Mouse (Mus musculus) heart, adult 11 months (tissue): ENCODE measurements around the gene Arhgef10l.
"Not testable (repeated sequence)": the region's sequence is repeated elsewhere in the genome, so short reads cannot be mapped to it uniquely, and the experiment has no call there.

Experiments used
- DNase-seq: peaks from one replicate; pipeline ENCODE4 v3.0.0; 2022

The Arhgef10l gene

GRCm38 (mm10) chr4:140605247-140605646 is 60.6 kb downstream of the Arhgef10l start:
- no peak for DNase-seq

- no peak for DNase-seq
These were observed 61.3 kb downstream of the Arhgef10l start for GRCm38 (mm10) chr4:140604541-140604940.

GRCm38 (mm10) chr4:140602022-140602421 is 63.8 kb downstream of the Arhgef10l start:
- DNase-seq, result no peak

- peak; percentile 86 for DNase-seq
These were observed 64.7 kb downstream of the Arhgef10l start for GRCm38 (mm10) chr4:140601153-140601552.

- peak; percentile 87 for DNase-seq
These were observed 67.0 kb downstream of the Arhgef10l start for GRCm38 (mm10) chr4:140598846-140599245.

- no peak for DNase-seq
These were observed 67.9 kb downstream of the Arhgef10l start for GRCm38 (mm10) chr4:140597928-140598327.

- no peak for DNase-seq
These were observed 68.4 kb downstream of the Arhgef10l start for GRCm38 (mm10) chr4:140597378-140597777.

- DNase-seq, result no peak
These were observed 71.9 kb downstream of the Arhgef10l start for GRCm38 (mm10) chr4:140593771-140594505.

- no peak for DNase-seq
These were observed 72.6 kb downstream of the Arhgef10l start for GRCm38 (mm10) chr4:140592990-140593770.

GRCm38 (mm10) chr4:140592217-140592759 is 73.5 kb downstream of the Arhgef10l start:
- peak; percentile 97 for DNase-seq

GRCm38 (mm10) chr4:140586478-140586877 is 79.3 kb downstream of the Arhgef10l start:
- DNase-seq, result no peak

GRCm38 (mm10) chr4:140584240-140584639 is 81.6 kb downstream of the Arhgef10l start:
- DNase-seq, result peak; percentile 94

GRCm38 (mm10) chr4:140582390-140583088 is 83.3 kb downstream of the Arhgef10l start:
- DNase-seq, result peak; percentile 92

GRCm38 (mm10) chr4:140581730-140582389 is 84.0 kb downstream of the Arhgef10l start:
- peak; percentile 99 for DNase-seq

- peak; percentile 94 for DNase-seq
These were observed 84.5 kb downstream of the Arhgef10l start for GRCm38 (mm10) chr4:140581341-140581729.

- peak; percentile 94 for DNase-seq
These were observed 84.9 kb downstream of the Arhgef10l start for GRCm38 (mm10) chr4:140580866-140581265.

- no peak for DNase-seq
These were observed 86.2 kb downstream of the Arhgef10l start for GRCm38 (mm10) chr4:140579576-140579975.

GRCm38 (mm10) chr4:140579149-140579548 is 86.7 kb downstream of the Arhgef10l start:
- no peak for DNase-seq

GRCm38 (mm10) chr4:140576628-140577027 is 89.2 kb downstream of the Arhgef10l start:
- DNase-seq, result no peak

- not testable (repeated sequence) for DNase-seq
These were observed 90.9 kb downstream of the Arhgef10l start for GRCm38 (mm10) chr4:140574863-140575262.

- peak; percentile 98 for DNase-seq
These were observed 93.4 kb downstream of the Arhgef10l start for GRCm38 (mm10) chr4:140572376-140572775.

- no peak for DNase-seq
These were observed 96.4 kb downstream of the Arhgef10l start for GRCm38 (mm10) chr4:140569394-140569793.
